Mouse (Mus musculus): ENCODE results near the gene Myo10. TPM values are rescaled to one million over a fixed set of nuclear protein-coding genes. Genes with fewer than 3 reads are reported as not detected.

Gene Myo10
- polyA plus RNA-seq, 1 experiment from 2014 or later, result 39.8 TPM

DNA sequence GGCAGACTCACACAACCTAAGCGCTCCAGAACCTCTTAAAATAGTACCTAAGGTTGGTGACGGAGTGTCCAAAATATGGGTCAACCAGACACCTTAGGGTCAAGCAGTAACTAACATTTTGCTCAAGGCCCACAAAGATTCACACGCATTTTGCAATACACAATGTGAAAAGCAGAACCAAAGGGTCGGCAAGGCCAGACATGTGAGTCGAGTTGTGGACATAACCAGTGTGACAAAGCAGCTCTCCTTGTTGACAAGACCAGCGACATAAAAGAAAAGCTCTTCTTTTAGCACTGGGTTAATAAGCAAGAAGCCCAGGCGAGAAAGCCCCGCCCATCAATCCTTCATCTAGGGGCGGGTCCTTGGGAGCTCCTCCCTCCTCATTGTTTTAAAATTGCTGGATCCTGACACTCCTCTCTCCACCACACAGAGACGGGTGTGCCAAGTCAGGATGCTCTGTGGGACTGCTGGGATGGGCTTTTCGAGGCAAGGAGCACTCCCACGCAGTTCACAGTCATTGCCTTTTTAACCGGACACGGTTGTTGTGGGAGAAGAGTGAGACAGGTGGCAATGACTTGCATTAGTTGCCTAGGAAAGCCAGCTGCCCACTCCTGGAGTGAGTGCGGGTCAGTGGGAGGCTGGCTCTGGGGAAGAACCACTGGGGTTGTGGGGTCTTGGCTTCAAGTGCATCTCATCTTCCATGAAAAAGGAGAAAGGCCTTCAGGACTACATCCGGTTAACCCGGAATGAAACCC, 212.8 kb downstream of the Myo10 start:
- no peaks in the 10 kb centered on the region for H3K9me3 ChIP-seq
- peaks cover 5% of the 10 kb centered on the region; the same call in 1 of the 2 replicates for H3K4me1 ChIP-seq
- 89% methylated on average over 17 of the region's 17 CpGs for WGBS
- no peak overlapping the region for H3K4me2 ChIP-seq (replicated peaks)
- H3K27ac ChIP-seq, result no peak overlapping the region
- no peaks in the 10 kb centered on the region for H3K36me3 ChIP-seq
- H3K4me3 ChIP-seq, result no peak overlapping the region
- no peaks in the 10 kb centered on the region for H3K27me3 ChIP-seq
- no peak for ATAC-seq (ENCODE audit: insufficient number of reproducible peaks, insufficient read depth, low FRiP score, low TSS enrichment)
- H3K9ac ChIP-seq, result no peak overlapping the region

DNA sequence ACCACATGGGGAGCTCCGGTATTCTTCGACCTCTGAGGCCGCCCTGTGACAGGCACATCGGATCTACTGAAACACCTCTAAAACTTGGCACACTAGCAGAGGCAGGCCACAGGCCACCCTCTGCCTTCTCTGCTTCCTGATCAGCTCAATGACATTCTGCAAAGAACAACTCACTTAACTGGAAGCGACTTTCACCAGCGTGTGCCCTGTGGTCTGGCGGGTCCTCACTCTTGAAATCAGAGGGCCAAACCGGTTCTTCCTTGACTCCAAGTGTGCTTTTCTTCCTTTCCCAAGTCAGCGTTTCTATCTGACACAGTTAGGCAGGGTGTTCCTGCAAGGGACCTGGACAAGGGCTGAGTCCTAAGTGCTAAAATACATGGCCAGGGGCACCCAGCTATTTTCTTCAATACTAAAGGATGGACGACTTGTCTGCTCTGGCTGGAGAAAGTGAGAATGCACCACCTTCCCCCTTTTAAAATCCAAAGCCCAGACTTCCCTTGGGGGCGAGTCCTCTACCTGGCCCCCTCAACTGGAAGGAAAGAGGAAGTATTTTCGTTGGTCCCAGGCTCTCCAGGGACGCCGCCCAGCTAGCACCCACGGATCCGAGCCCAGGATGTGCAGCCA, 220.2 kb downstream of the Myo10 start:
- no peak overlapping the region for H3K27ac ChIP-seq
- WGBS, result 10% methylated on average over 16 of the region's 16 CpGs

DNA sequence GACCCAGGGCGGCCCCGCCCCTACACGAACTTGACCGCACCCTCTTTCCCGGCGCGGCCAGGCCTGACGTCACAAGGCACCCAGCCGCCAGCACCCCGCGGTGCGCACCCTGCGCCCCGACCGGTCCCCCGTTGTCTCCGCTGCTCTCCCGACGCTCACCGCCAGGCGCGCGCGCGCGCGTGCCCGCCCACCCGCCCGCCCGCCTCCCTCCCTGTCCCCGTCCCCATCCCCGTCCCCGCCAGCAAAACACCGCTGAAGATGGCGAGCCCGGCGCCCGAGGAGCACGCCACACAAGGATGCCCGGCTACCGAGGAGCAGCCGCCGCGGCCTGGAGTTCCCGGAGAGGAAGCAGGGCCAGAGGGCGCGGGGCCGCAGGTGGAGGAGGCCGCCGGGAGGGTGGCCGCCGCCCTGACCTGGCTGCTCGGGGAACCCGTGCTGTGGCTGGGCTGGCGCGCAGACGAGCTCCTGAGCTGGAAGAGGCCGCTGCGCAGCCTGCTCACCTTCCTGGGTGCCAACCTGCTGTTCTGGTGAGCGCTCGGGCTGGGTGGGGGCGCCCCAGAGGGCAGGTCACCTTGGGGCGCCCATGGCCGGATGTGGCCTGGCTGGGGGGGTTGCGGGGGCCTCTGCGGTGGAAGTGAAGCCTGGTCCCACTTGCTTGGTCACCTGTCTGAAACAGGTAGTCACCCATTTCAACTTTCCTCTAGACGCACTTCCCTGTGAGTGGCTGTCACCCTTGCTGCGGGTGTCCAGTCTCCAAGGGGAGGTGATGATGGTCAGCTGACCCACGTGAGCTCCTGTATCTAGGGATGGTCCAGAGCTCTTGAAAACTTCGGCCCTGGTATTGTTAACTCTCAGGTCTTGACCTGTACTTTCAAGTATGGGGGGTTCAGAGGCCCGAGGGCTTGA, 221.0 kb downstream of the Myo10 start, which contains the start of gene Retreg1:
Retreg1 (plus strand) TSS at position 95 of the 906 bp plus-strand sequence.
- Histone ChIP-seq H3K27ac (no peak within 1 kb of the TSS), H3K36me3 (no peaks in the 10 kb centered on the region), H3K9me3 (no peaks in the 10 kb centered on the region), H3K27me3 (peaks cover 32% of the 10 kb centered on the region), H3K4me2 (replicated peaks) (peak within 1 kb of the TSS; percentile 96), H3K4me1 (peaks cover 6% of the 10 kb centered on the region; the same call in 1 of the 2 replicates), H3K9ac (peak within 1 kb of the TSS; percentile 69), H3K4me3 (peak within 1 kb of the TSS; percentile 74)
- peak; percentile 89 for ATAC-seq (ENCODE audit: insufficient number of reproducible peaks, insufficient read depth, low FRiP score, low TSS enrichment)
- 1% methylated on average over 71 of the region's 72 CpGs for WGBS

More for the DNA sequence above, 220.2 kb downstream of the Myo10 start:
- Histone ChIP-seq H3K4me2 (replicated peaks) (peak overlapping the region; percentile 96), H3K4me3 (peak overlapping the region; percentile 74), H3K4me1 (peaks cover 6% of the 10 kb centered on the region; the same call in 1 of the 2 replicates), H3K9me3 (no peaks in the 10 kb centered on the region), H3K27me3 (peaks cover 32% of the 10 kb centered on the region), H3K36me3 (no peaks in the 10 kb centered on the region), H3K9ac (peak overlapping the region; percentile 69)
- ATAC-seq (ENCODE audit: insufficient number of reproducible peaks, insufficient read depth, low FRiP score, low TSS enrichment), result no peak

DNA sequence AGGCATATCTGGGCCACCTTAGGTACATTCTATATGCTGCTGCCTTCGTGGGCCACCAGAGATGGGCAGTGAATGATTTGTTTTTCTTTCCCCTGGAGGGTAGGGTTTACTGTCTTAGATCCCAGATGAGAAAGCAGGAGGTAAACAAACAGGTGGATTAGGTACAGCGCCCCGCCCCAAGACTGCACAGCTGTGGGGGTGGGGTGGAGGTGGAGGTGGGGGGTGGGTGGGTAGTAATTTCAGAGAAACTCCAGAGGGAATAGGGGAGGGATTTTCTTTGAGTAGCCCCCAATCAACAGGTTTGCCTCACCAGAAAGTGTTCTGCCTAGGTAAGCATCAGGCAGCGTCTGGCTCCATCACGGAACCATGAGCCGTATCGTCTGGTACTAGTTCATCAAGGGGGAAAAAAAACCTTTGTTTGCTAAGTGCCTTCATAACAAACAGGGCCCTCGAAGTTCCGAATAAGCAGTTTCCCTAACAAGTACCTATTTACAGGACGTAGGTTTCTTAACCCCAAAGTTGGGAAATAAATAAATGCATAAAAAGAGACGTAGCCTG, 221.8 kb downstream of the Myo10 start:
- no peak overlapping the region for H3K9ac ChIP-seq
- H3K4me3 ChIP-seq, result peak overlapping the region; percentile 74
- no peaks in the 10 kb centered on the region for H3K9me3 ChIP-seq
- peaks cover 6% of the 10 kb centered on the region; the same call in 1 of the 2 replicates for H3K4me1 ChIP-seq
- H3K36me3 ChIP-seq, result no peaks in the 10 kb centered on the region
- WGBS, result 12% methylated on average over 11 of the region's 11 CpGs
- no peak overlapping the region for H3K27ac ChIP-seq
- ATAC-seq (ENCODE audit: insufficient number of reproducible peaks, insufficient read depth, low FRiP score, low TSS enrichment), result peak; percentile 13; the same call in 1 of the 2 replicates
- H3K27me3 ChIP-seq, result peaks cover 32% of the 10 kb centered on the region
- peak overlapping the region; percentile 96 for H3K4me2 ChIP-seq (replicated peaks)

DNA sequence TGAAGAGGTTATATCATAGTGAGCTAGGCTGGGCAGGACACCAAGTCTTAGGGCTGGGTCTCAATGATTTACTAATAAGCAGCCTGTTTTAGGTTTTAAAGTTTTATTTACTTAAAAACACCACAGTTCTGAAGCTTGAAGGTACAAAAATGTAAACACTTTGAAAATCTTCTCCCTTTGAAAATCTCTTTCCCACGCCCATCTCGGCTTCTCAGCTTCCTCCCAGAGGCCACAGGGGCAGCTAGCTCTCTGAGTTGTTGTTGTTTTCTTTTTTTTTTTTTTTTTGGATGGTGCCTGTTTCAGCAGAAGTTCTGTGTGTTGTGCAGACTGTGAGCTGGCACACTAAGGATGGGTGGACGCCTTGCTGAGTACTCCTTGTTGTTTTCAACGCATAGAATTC, 222.4 kb downstream of the Myo10 start:
- Histone ChIP-seq H3K9ac (no peak overlapping the region), H3K9me3 (peaks cover 4% of the 10 kb centered on the region; the same call in 1 of the 2 replicates), H3K4me1 (peaks cover 6% of the 10 kb centered on the region; the same call in 1 of the 2 replicates), H3K4me3 (no peak overlapping the region), H3K27ac (no peak overlapping the region), H3K4me2 (replicated peaks) (no peak overlapping the region), H3K36me3 (no peaks in the 10 kb centered on the region), H3K27me3 (peaks cover 32% of the 10 kb centered on the region)
- ATAC-seq (ENCODE audit: insufficient number of reproducible peaks, insufficient read depth, low FRiP score, low TSS enrichment), result no peak
- 57% methylated on average over 4 of the region's 4 CpGs for WGBS

DNA sequence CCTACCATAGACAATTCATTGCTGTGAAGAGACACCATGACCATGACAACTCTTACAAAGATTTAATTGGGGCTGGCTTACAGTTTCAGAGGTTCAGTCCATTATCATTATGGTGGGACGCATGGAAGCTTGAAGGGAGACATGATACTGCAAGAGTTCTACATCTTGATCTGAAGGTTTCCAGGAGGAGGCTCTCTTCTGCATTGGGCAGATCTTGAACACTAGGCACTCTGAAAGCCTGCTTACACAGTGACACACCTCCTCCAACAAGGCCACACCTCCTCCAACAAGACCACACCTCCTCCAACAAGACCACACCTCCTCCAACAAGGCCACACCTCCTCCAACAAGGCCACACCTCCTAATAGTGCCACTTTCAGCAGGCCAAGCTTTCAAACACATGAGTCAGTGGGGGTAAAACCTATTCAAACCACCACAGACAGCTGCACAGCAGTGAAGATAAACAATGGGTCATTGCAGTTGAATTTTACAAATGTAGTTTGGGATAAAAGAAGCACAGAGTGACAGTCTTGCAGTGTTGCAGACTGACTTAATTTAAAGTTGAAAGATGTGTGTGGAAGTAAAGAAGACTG, 225.3 kb downstream of the Myo10 start:
- H3K4me3 ChIP-seq, result no peak overlapping the region
- no peak overlapping the region for H3K27ac ChIP-seq
- H3K27me3 ChIP-seq, result peaks cover 16% of the 10 kb centered on the region
- 87% methylated on average over 1 of the region's 1 CpGs for WGBS
- H3K4me2 ChIP-seq (replicated peaks), result no peak overlapping the region
- ATAC-seq (ENCODE audit: insufficient number of reproducible peaks, insufficient read depth, low FRiP score, low TSS enrichment), result no peak
- no peak overlapping the region for H3K9ac ChIP-seq
- peaks cover 4% of the 10 kb centered on the region; the same call in 1 of the 2 replicates for H3K9me3 ChIP-seq
- peaks cover 10% of the 10 kb centered on the region; the same call in 1 of the 2 replicates for H3K4me1 ChIP-seq
- no peaks in the 10 kb centered on the region for H3K36me3 ChIP-seq

DNA sequence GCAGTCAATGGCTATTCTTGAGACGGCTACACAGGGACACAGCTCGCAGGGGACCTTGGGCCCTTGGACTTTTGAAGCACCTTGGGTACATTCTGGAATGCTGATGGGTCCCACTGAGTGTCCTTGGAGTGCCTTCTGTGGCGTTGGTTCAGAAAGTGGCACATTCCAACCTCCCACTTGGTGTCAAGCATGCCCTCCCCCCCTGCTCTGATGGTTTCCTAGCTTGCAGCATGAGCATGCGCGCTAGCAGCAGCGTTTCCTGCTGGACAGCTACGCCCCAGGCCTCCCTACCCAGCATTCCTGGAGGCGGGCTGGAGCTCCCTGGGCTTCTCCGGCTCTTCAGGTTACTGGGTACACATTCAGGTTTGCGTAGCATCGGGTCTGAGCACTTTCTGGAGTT, 228.2 kb downstream of the Myo10 start:
- peaks cover 4% of the 10 kb centered on the region; the same call in 1 of the 2 replicates for H3K9me3 ChIP-seq
- no peak overlapping the region for H3K4me2 ChIP-seq (replicated peaks)
- no peak for ATAC-seq (ENCODE audit: insufficient number of reproducible peaks, insufficient read depth, low FRiP score, low TSS enrichment)
- no peak overlapping the region for H3K27ac ChIP-seq
- no peak overlapping the region for H3K4me3 ChIP-seq
- H3K9ac ChIP-seq, result no peak overlapping the region
- no peaks in the 10 kb centered on the region for H3K36me3 ChIP-seq
- H3K4me1 ChIP-seq, result peaks cover 12% of the 10 kb centered on the region; the same call in 1 of the 2 replicates
- WGBS, result 68% methylated on average over 11 of the region's 11 CpGs
- H3K27me3 ChIP-seq, result no peaks in the 10 kb centered on the region

DNA sequence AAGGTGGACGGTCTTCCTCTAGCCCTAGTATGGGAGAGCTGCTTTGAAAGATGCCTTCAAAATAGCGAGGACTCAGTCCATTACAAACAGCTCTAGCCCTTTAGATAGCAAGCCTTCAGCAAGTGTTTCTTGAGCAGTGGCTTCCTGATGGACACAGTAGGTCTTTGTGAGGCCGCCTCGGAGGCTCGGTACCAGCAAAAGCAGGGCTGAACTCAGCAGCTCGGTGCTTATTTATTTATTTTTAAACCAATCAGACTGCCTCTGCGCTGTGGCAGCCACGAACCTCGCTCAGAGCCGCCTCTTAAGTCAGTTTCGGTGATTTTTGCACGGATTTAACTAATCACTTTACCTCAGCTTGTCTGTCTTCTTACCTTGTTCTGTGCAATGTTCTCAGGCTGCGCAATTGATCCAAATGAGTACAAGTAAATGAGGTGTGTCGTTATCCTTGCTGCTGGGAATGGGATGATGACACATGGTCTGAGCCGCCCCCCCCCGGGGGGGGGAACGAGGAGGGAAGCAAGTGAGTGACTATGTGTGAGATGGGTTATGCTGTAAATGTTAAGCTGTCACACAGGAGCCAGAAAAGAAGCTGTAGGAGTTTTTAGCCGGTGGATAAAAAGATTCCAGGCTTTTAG, 232.1 kb downstream of the Myo10 start:
- H3K9ac ChIP-seq, result no peak overlapping the region
- H3K4me1 ChIP-seq, result peaks cover 12% of the 10 kb centered on the region; the same call in 1 of the 2 replicates
- 35% methylated on average over 18 of the region's 18 CpGs for WGBS
- no peak overlapping the region for H3K4me3 ChIP-seq
- no peaks in the 10 kb centered on the region for H3K27me3 ChIP-seq
- no peak overlapping the region for H3K27ac ChIP-seq
- peak overlapping the region; percentile 19 for H3K4me2 ChIP-seq (replicated peaks)
- no peak for ATAC-seq (ENCODE audit: insufficient number of reproducible peaks, insufficient read depth, low FRiP score, low TSS enrichment)
- peaks cover 2% of the 10 kb centered on the region; the same call in 1 of the 2 replicates for H3K9me3 ChIP-seq
- H3K36me3 ChIP-seq, result no peaks in the 10 kb centered on the region

DNA sequence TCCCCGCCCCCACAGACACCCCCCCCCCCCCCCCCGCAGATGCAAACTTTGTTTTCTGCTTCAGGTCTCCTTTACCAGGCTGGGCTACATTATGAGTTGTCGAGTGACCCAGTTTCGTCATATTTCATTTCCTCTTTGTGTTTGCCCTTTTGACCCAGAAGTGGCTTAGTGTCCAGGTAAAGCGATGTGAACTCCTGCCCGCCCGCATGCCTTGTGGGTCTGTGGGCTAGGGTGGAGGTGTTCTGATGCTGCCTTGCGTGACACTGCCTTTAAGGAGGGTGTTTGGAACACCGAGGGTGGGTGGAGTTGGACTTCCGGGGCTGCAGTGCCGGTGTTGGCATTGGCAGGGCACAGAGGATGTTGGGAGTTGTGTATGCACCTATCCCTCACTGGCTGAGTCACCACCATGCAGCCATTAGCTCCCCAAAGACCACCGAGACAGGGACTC, 236.3 kb downstream of the Myo10 start:
- WGBS, result 58% methylated on average over 12 of the region's 12 CpGs
- no peak for ATAC-seq (ENCODE audit: insufficient number of reproducible peaks, insufficient read depth, low FRiP score, low TSS enrichment)

DNA sequence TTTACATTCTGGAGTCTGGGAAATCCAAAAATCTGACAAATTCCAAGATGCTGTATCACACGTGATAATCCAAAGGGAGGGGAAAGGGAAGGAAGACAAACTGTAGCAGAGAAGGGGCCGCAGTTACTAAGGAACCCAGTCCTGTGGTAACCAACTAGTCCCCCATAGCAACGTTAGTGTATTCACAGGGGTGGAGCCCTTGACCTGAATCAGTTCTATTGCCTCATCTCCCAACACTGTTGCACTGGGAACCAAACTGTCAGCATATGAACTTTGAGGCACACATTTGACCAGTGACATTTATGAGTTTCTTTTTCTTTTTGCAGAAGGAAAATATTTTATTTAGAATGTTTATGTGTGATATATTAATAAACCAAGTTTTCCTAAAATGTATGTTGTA, 237.1 kb downstream of the Myo10 start:
- no peak overlapping the region for H3K9ac ChIP-seq
- H3K27ac ChIP-seq, result no peak overlapping the region
- H3K27me3 ChIP-seq, result no peaks in the 10 kb centered on the region
- no peak for ATAC-seq (ENCODE audit: insufficient number of reproducible peaks, insufficient read depth, low FRiP score, low TSS enrichment)
- peaks cover 5% of the 10 kb centered on the region; the same call in 1 of the 2 replicates for H3K4me1 ChIP-seq
- no peak overlapping the region for H3K4me2 ChIP-seq (replicated peaks)
- 51% methylated on average over 3 of the region's 3 CpGs for WGBS
- H3K36me3 ChIP-seq, result no peaks in the 10 kb centered on the region
- H3K4me3 ChIP-seq, result no peak overlapping the region
- no peaks in the 10 kb centered on the region for H3K9me3 ChIP-seq

More for the DNA sequence above, 236.3 kb downstream of the Myo10 start:
- Histone ChIP-seq H3K4me3 (no peak overlapping the region), H3K9ac (no peak overlapping the region), H3K27ac (no peak overlapping the region), H3K4me2 (replicated peaks) (no peak overlapping the region), H3K4me1 (peaks cover 9% of the 10 kb centered on the region; the same call in 1 of the 2 replicates), H3K27me3 (no peaks in the 10 kb centered on the region), H3K9me3 (no peaks in the 10 kb centered on the region), H3K36me3 (no peaks in the 10 kb centered on the region)

Data from embryonic facial prominence, embryonic 12.5 days (tissue).